Mouse (Mus musculus): ENCODE data around the gene Smoc2. TPM values are rescaled to one million over a fixed set of nuclear protein-coding genes. Genes with fewer than 3 reads are reported as not detected.

The Smoc2 gene
- polyA plus RNA-seq, 1 experiment from 2014 or later = not detected

- no peak overlapping the region for H3K4me3 ChIP-seq (ENCODE audit: inconsistent target)
- no peaks in the 10 kb centered on the region for H3K79me2 ChIP-seq (ENCODE audit: inconsistent target)
- 63% methylated on average over 6 of the region's 6 CpGs for WGBS (ENCODE audit: missing documents)
- no peaks in the 10 kb centered on the region for H3K36me3 ChIP-seq (ENCODE audit: inconsistent target)
- H3K27ac ChIP-seq = no peak overlapping the region
These were observed 23.1 kb downstream of the Smoc2 start for GRCm38 (mm10) chr17:14302356-14302755.

DNA sequence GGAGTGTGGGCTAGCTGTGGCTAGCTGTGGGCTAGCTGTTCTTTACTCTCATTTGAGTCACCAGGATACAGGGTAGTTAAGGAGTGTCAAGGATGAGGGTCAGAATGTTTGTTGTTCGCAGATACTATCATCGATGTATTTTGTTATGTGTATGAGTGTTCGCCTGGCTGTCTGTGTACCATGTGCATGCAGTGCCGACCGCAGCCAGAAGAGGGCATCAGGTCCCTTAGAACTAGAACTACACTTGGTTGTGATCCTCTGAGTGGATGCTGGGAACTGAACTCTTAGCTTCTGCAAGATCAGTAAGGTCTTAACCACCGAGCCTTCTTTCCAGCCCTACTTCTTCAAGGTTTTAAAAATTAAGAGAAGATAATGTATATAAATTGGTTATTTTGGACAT, 24.4 kb downstream of the Smoc2 start:
- Histone ChIP-seq H3K36me3 (ENCODE audit: inconsistent target) (no peaks in the 10 kb centered on the region), H3K27ac (no peak overlapping the region), H3K4me3 (ENCODE audit: inconsistent target) (no peak overlapping the region), H3K79me2 (ENCODE audit: inconsistent target) (no peaks in the 10 kb centered on the region)
- 93% methylated on average over 6 of the region's 6 CpGs for WGBS (ENCODE audit: missing documents)

- H3K36me3 ChIP-seq (ENCODE audit: inconsistent target) = no peaks in the 10 kb centered on the region
- H3K4me3 ChIP-seq (ENCODE audit: inconsistent target) = no peak overlapping the region
- WGBS (ENCODE audit: missing documents) = 86% methylated on average over 3 of the region's 3 CpGs
- no peak overlapping the region for H3K27ac ChIP-seq
- H3K79me2 ChIP-seq (ENCODE audit: inconsistent target) = no peaks in the 10 kb centered on the region
These were observed 30.6 kb downstream of the Smoc2 start for GRCm38 (mm10) chr17:14309884-14310283.

- Histone ChIP-seq H3K36me3 (ENCODE audit: inconsistent target) (no peaks in the 10 kb centered on the region), H3K27ac (no peak overlapping the region), H3K79me2 (ENCODE audit: inconsistent target) (no peaks in the 10 kb centered on the region), H3K4me3 (ENCODE audit: inconsistent target) (no peak overlapping the region)
- WGBS (ENCODE audit: missing documents) = 84% methylated on average over 6 of the region's 6 CpGs
These were observed 33.1 kb downstream of the Smoc2 start for GRCm38 (mm10) chr17:14312440-14312839.

DNA sequence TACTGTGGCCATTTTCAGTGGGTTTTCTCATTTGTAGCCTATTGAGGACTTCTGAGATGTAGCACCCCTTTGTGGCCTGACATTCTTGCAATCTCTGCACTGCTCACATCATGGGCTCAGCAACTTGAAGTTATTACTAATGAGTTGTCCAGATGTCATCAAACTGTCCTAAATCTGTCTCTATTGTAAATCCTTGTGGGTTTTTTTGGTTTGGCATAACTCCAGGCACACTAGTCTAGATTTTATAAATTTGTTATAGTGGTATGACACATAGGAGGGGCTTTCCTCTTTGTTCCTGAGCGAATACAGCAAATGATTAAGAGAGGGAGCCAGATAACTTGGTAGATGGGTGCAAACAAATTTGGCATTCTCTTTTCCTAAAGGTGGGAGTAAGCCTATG, 35.0 kb downstream of the Smoc2 start:
- Histone ChIP-seq H3K27ac (no peak overlapping the region), H3K4me3 (ENCODE audit: inconsistent target) (no peak overlapping the region), H3K36me3 (ENCODE audit: inconsistent target) (no peaks in the 10 kb centered on the region), H3K79me2 (ENCODE audit: inconsistent target) (no peaks in the 10 kb centered on the region)
- WGBS (ENCODE audit: missing documents) = 75% methylated on average over 1 of the region's 1 CpGs

DNA sequence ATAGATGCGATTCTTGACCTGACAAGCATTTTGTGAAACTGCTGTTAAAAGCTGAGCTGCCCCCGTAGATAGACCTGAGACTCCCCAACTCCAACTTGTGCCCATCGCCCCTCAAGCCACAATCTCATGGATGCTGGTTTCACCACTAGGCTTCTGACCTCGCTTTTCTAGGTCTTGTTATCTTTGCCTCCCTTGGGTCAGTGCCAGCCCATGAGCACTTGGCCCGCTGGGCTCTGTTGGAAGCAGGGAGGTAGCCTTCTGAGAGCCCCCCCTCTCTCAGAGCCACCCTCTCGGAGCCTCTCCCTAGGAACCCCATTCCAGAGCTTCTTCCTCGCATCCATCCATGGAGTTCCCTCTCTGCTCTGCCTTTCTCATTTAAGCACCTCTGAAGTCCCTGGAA, 37.2 kb downstream of the Smoc2 start:
- no peaks in the 10 kb centered on the region for H3K36me3 ChIP-seq (ENCODE audit: inconsistent target)
- no peaks in the 10 kb centered on the region for H3K79me2 ChIP-seq (ENCODE audit: inconsistent target)
- no peak overlapping the region for H3K27ac ChIP-seq
- H3K4me3 ChIP-seq (ENCODE audit: inconsistent target) = no peak overlapping the region
- 81% methylated on average over 7 of the region's 7 CpGs for WGBS (ENCODE audit: missing documents)

GRCm38 (mm10) chr17:14317439-14317838, 38.1 kb downstream of the Smoc2 start:
- Histone ChIP-seq H3K27ac (no peak overlapping the region), H3K36me3 (ENCODE audit: inconsistent target) (no peaks in the 10 kb centered on the region), H3K79me2 (ENCODE audit: inconsistent target) (no peaks in the 10 kb centered on the region), H3K4me3 (ENCODE audit: inconsistent target) (no peak overlapping the region)
- 36% methylated on average over 4 of the region's 4 CpGs for WGBS (ENCODE audit: missing documents)

GRCm38 (mm10) chr17:14326156-14326555, 46.9 kb downstream of the Smoc2 start:
- Histone ChIP-seq H3K36me3 (ENCODE audit: inconsistent target) (no peaks in the 10 kb centered on the region), H3K27ac (no peak overlapping the region), H3K4me3 (ENCODE audit: inconsistent target) (no peak overlapping the region), H3K79me2 (ENCODE audit: inconsistent target) (no peaks in the 10 kb centered on the region)
- 82% methylated on average over 7 of the region's 7 CpGs for WGBS (ENCODE audit: missing documents)

- H3K27ac ChIP-seq = no peak overlapping the region
- H3K4me3 ChIP-seq (ENCODE audit: inconsistent target) = no peak overlapping the region
- no peaks in the 10 kb centered on the region for H3K36me3 ChIP-seq (ENCODE audit: inconsistent target)
- 28% methylated on average over 9 of the region's 9 CpGs for WGBS (ENCODE audit: missing documents)
- H3K79me2 ChIP-seq (ENCODE audit: inconsistent target) = no peaks in the 10 kb centered on the region
These were observed 48.7 kb downstream of the Smoc2 start for GRCm38 (mm10) chr17:14328037-14328436.

DNA sequence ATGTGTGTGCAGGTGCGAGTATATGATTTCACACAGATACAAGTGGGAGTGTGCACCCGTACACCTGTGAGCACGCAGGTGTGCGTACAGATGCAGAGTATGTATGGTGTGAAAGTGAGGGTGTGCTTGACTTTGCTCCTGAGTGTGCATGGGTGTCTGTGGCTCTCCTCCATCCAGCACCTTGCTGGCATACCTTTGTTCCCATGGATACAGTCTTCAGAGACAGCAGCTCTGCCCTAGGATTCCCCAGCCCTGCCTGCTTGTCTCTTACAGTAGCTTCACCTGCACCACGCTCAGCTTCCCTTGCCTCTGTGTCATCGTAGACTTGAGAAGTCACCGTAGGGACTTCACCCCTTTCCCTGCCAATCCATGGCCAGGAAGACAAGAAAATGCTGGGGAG, 51.2 kb downstream of the Smoc2 start:
- Histone ChIP-seq H3K4me3 (ENCODE audit: inconsistent target) (no peak overlapping the region), H3K27ac (no peak overlapping the region), H3K36me3 (ENCODE audit: inconsistent target) (no peaks in the 10 kb centered on the region), H3K79me2 (ENCODE audit: inconsistent target) (no peaks in the 10 kb centered on the region)
- WGBS (ENCODE audit: missing documents) = 91% methylated on average over 7 of the region's 7 CpGs

DNA sequence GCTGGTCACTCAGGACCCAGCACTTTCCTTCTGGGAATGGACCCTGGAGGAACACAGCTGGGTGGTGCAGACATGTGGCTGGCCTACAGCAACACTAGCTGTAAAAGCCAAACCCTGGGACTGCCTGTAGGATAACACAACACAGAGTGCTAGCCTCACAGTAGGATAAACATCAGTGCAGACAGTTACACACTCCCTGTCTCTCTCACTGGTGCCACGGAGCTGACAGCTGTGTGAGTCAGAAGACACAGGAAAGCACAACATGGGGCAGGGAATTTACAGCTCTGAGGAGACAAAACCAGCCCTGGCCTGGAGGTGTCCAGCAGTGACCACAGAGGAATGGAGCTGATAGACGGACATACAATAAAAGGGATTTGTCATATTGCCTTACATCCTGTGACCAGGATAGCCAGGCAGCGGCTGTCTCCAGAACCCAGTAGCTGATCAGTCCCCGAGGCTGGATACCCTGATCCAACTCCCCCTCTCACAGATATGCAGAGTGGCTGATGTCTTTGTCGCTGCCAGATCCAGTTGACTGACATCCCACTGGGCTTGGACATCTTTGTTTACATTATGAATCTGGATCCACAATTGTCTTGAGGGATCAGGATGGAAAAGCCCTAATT, 60.7 kb downstream of the Smoc2 start:
- Histone ChIP-seq H3K4me3 (ENCODE audit: inconsistent target) (no peak overlapping the region), H3K79me2 (ENCODE audit: inconsistent target) (no peaks in the 10 kb centered on the region), H3K27ac (no peak overlapping the region), H3K36me3 (ENCODE audit: inconsistent target) (no peaks in the 10 kb centered on the region)
- 66% methylated on average over 5 of the region's 5 CpGs for WGBS (ENCODE audit: missing documents)

GRCm38 (mm10) chr17:14340736-14341135, 61.4 kb downstream of the Smoc2 start:
- Histone ChIP-seq H3K36me3 (ENCODE audit: inconsistent target) (no peaks in the 10 kb centered on the region), H3K4me3 (ENCODE audit: inconsistent target) (no peak overlapping the region), H3K27ac (no peak overlapping the region), H3K79me2 (ENCODE audit: inconsistent target) (no peaks in the 10 kb centered on the region)
- 89% methylated on average over 2 of the region's 2 CpGs for WGBS (ENCODE audit: missing documents)

- Histone ChIP-seq H3K4me3 (ENCODE audit: inconsistent target) (no peak overlapping the region), H3K36me3 (ENCODE audit: inconsistent target) (no peaks in the 10 kb centered on the region), H3K79me2 (ENCODE audit: inconsistent target) (no peaks in the 10 kb centered on the region), H3K27ac (no peak overlapping the region)
- 70% methylated on average over 8 of the region's 8 CpGs for WGBS (ENCODE audit: missing documents)
These were observed 63.2 kb downstream of the Smoc2 start for GRCm38 (mm10) chr17:14342511-14342910.

DNA sequence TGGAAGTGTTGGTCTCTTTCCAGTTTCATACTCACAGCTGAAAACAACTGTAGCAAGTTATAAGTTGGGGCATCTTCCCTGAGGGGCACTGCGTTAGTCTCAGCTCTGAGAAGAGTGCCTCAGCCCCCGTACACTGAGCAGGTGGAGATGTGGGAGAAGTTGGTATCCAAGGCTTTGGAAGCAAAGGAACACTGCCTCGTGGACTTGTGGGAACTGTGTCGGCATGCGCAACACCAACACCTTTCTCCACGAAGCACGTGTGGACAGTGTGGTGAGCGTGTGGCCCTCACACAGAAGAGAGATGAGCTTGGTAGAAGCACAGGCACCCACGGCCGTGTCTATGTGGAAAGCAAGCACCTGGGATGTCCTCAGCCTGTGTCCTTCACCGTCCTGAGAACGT, 64.1 kb downstream of the Smoc2 start:
- Histone ChIP-seq H3K27ac (no peak overlapping the region), H3K79me2 (ENCODE audit: inconsistent target) (no peaks in the 10 kb centered on the region), H3K4me3 (ENCODE audit: inconsistent target) (no peak overlapping the region), H3K36me3 (ENCODE audit: inconsistent target) (no peaks in the 10 kb centered on the region)
- 91% methylated on average over 12 of the region's 12 CpGs for WGBS (ENCODE audit: missing documents)

DNA sequence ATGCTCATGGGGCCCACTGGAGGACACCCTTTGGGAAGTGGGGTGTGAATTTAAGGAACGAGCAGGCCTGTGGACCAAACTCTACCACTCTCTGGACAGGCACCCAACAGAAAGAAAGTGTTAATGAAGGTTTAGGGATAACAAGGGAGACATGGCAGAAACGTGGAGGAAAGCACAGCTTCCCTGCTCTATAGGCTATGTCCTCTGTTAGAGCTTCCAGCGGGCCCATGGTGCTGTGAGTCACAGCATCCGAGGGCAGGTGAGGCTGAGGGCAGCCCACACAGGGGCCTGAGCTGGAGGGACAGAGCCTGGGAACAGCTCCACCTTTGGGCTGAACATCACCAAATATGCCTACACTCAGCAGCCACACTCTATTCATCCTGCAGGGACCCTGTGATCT, 66.2 kb downstream of the Smoc2 start:
- no peak overlapping the region for H3K27ac ChIP-seq
- no peak overlapping the region for H3K4me3 ChIP-seq (ENCODE audit: inconsistent target)
- no peaks in the 10 kb centered on the region for H3K79me2 ChIP-seq (ENCODE audit: inconsistent target)
- H3K36me3 ChIP-seq (ENCODE audit: inconsistent target) = no peaks in the 10 kb centered on the region
- 84% methylated on average over 4 of the region's 4 CpGs for WGBS (ENCODE audit: missing documents)

GRCm38 (mm10) chr17:14346891-14347290, 67.6 kb downstream of the Smoc2 start:
- Histone ChIP-seq H3K79me2 (ENCODE audit: inconsistent target) (no peaks in the 10 kb centered on the region), H3K27ac (no peak overlapping the region), H3K4me3 (ENCODE audit: inconsistent target) (no peak overlapping the region), H3K36me3 (ENCODE audit: inconsistent target) (no peaks in the 10 kb centered on the region)
- 87% methylated on average over 3 of the region's 3 CpGs for WGBS (ENCODE audit: missing documents)

All from macrophage (primary cell).